Mouse (Mus musculus) limb, embryonic 12.5 days (tissue): Measurements from ENCODE around the gene Ip6k3. TPM values are rescaled to one million over a fixed set of nuclear protein-coding genes. Genes with fewer than 3 reads are reported as not detected.
A peak's percentile ranks its signal among the peaks of the same experiment; 100 is the strongest.

ENCODE experiments used
- ATAC-seq: fragments of 200-750 bp; cut with Nextera tagmentation; 2 replicates; pipeline ENCODE4 v1.8.0; 2017; ENCODE audit warnings: low read depth, moderate TSS enrichment; ENCODE audit not compliant: insufficient number of reproducible peaks, insufficient read depth, low FRiP score, low TSS enrichment
- H3K27ac ChIP-seq: fragments of 300-500 bp; sonication (generic); 2 replicates; pipeline ENCODE4 v1.5.1; 2016; ENCODE audit warnings: mild to moderate bottlenecking, moderate library complexity
- H3K27me3 ChIP-seq: fragments of 300-500 bp; sonication (generic); 2 replicates; pipeline ENCODE4 v1.6.1; 2016; ENCODE audit warnings: mild to moderate bottlenecking, moderate library complexity
- H3K36me3 ChIP-seq: fragments of 300-500 bp; sonication (generic); 2 replicates; pipeline ENCODE4 v1.6.1; 2016; ENCODE audit warnings: mild to moderate bottlenecking, moderate library complexity
- H3K4me1 ChIP-seq: fragments of 300-500 bp; sonication (generic); replicated peaks from 2 replicates; pipeline ENCODE4 v1.6.1; 2016
- H3K4me2 ChIP-seq: fragments of 300-500 bp; sonication (generic); 2 replicates; pipeline ENCODE4 v1.6.1; 2016; ENCODE audit warnings: mild to moderate bottlenecking, moderate library complexity
- H3K4me3 ChIP-seq: fragments of 300-500 bp; sonication (generic); replicated peaks from 2 replicates; pipeline ENCODE4 v1.5.1; 2016; ENCODE audit warnings: mild to moderate bottlenecking
- H3K9ac ChIP-seq: fragments of 300-500 bp; sonication (generic); replicated peaks from 2 replicates; pipeline ENCODE4 v1.6.1; 2016; ENCODE audit warnings: mild to moderate bottlenecking, moderate library complexity
- H3K9me3 ChIP-seq: fragments of 300-500 bp; sonication (generic); 2 replicates; pipeline ENCODE4 v1.6.1; 2016; ENCODE audit warnings: mild to moderate bottlenecking, moderate library complexity
- WGBS: fragments of 180-500 bp; shearing (Covaris S2); methylation state at CpG from one replicate; pipeline ENCODE4 v1.1.7; 2016; 5-methylcytosine and 5-hydroxymethylcytosine counted together
- polyA plus RNA-seq: library from polyadenylated mRNA; unstranded; fragments of >200 nt; fragmentation: Nextera tagmentation; extraction: Ambion mirVana; gene quantifications from 2 replicates; pipeline ENCODE4 v1.2.1, GENCODE M21; 2016

Ip6k3 gene
- polyA plus RNA-seq, 1 experiment from 2014 or later: 0.45 TPM

DNA sequence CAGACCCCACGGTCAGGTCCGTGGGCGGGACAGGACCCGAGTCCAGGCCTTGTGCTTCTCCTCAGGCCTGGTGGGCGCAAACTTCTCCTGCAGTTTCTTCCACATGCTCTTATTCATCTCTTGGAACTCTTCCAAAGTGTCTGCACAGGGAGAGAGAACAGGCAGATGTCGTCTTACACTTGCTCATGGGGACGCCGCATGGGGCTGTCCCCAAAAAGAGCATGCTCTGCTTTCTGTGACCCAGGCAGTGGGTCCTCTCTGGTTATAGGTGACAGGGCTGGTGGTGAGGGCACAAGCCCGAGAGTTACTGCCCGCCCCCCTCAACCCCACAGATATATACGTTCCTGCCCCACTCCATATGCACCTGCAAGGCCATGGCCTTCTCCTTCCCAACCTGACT is 44.9 kb downstream of the Ip6k3 start:
- Histone ChIP-seq H3K36me3 (peaks cover 66% of the 10 kb centered on the region), H3K4me3 (no peak overlapping the region), H3K9me3 (0 out of 2 replicates have a peak, but pooled peaks cover under 1% of the 10 kb centered on the region), H3K9ac (no peak overlapping the region), H3K27me3 (no peaks in the 10 kb centered on the region), H3K4me2 (no peak overlapping the region), H3K4me1 (peaks cover 47% of the 10 kb centered on the region), H3K27ac (no peak overlapping the region)
- ATAC-seq: no peak
- 87% methylated on average over 11 of the region's 11 CpGs for WGBS

DNA sequence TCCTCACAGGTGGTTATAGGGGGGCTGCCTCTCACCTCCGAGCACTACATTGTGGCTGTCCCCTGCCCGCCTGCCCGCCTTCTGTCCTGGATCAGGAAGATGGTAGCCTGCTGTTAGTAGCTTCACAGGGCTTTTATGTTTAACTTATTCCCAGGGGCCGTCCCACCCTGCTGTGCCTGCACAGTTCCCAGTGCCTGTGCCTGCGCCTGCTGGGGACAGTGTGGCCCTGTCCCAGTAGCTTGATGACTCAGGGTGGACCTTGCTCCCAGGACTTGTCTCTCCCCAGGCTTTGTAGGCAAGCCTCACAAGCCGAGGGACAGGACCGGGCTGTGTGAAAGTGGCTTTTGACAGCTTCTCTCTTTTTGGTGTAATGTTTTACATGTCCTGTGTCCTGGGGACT is 45.8 kb downstream of the Ip6k3 start:
- H3K9me3 ChIP-seq: 0 out of 2 replicates have a peak, but pooled peaks cover 3% of the 10 kb centered on the region
- H3K36me3 ChIP-seq: peaks cover 75% of the 10 kb centered on the region
- H3K4me2 ChIP-seq: no peak overlapping the region
- WGBS: 76% methylated on average over 7 of the region's 7 CpGs
- H3K4me1 ChIP-seq: peaks cover 39% of the 10 kb centered on the region
- no peak overlapping the region for H3K9ac ChIP-seq
- H3K27me3 ChIP-seq: no peaks in the 10 kb centered on the region
- H3K4me3 ChIP-seq: no peak overlapping the region
- no peak overlapping the region for H3K27ac ChIP-seq
- no peak for ATAC-seq

DNA sequence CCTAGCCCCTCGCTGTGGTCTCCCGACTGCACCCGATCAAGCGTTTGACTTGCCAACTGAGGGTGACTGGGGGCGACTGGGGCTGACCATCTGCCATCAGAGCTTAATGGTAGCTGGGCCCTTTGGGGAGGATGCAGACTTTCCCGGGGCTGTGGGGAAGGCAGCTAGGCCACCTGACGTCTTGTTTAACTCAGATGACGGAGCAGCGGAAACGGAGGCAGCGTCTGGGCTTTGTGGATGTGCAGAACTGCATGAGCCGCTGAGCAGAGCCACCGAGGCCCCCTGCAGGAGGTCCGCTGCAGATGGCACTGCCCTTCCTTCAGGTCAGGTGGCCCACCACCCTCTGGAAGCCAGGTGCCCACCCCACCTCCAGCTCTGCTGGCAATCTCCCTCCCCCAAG is 46.3 kb downstream of the Ip6k3 start:
- 48% methylated on average over 14 of the region's 14 CpGs for WGBS
- Histone ChIP-seq H3K9ac (no peak overlapping the region), H3K36me3 (peaks cover 80% of the 10 kb centered on the region), H3K4me3 (no peak overlapping the region), H3K27ac (peak overlapping the region; percentile 35; the same call in 1 of the 2 replicates), H3K4me1 (peaks cover 35% of the 10 kb centered on the region), H3K27me3 (no peaks in the 10 kb centered on the region), H3K9me3 (0 out of 2 replicates have a peak, but pooled peaks cover 3% of the 10 kb centered on the region), H3K4me2 (no peak overlapping the region)
- ATAC-seq: no peak

DNA sequence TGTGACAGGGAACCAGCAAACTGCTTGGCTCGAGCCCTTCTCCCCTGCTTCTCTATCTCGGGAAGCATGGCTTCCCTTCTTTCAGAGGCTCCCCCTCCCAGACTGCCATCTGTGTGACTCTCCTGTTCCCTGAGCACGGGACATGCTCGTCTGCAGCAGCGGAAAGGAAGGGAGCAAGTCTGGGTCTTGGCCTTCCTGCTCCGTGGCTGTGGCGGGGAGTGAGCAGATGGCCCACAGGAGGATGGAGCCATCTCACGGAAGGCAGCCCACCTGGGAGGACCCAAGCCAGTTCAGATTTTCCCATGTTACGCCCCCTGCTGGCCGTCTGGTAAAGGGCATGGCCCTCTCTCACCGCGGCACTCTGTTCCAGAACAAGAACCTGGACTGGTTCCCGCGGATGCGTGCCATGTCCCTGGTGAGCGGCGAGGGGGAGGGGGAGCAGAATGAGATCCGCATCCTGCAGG is 47.0 kb downstream of the Ip6k3 start:
- Histone ChIP-seq H3K4me1 (peaks cover 28% of the 10 kb centered on the region), H3K9ac (no peak overlapping the region)
- 0 out of 2 replicates have a peak, but pooled peaks have one; percentile 5 for ATAC-seq

DNA sequence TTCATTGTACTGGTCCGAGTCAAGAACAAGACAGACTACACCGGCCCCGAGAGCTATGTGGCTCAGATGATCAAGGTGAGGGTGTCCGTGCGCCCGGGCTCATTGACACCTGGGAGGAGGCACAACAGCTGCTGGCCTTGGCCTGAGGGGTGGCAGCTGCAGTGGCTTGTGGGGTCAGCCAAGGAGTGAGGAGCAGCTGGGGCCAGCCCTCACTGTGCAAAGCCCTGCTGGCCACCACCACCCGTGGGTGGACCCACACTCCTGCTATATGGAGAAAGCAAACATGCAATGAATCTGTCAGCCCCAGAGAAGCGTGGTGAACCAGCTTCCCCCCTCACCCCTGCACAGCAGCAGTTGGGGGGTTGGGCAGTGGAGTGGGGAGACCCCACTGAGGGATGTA is 47.6 kb downstream of the Ip6k3 start:
- 69% methylated on average over 8 of the region's 8 CpGs for WGBS
- peak overlapping the region; percentile 50; the same call in 1 of the 2 replicates for H3K27ac ChIP-seq

More for the DNA sequence above, 47.0 kb downstream of the Ip6k3 start:
- Histone ChIP-seq H3K27me3 (no peaks in the 10 kb centered on the region), H3K9me3 (0 out of 2 replicates have a peak, but pooled peaks cover 3% of the 10 kb centered on the region), H3K27ac (peak overlapping the region; percentile 50; the same call in 1 of the 2 replicates), H3K4me2 (0 out of 2 replicates have a peak overlapping the region, but pooled peaks have one; percentile 19), H3K36me3 (peaks cover 83% of the 10 kb centered on the region), H3K4me3 (no peak overlapping the region)
- 9% methylated on average over 18 of the region's 18 CpGs for WGBS

DNA sequence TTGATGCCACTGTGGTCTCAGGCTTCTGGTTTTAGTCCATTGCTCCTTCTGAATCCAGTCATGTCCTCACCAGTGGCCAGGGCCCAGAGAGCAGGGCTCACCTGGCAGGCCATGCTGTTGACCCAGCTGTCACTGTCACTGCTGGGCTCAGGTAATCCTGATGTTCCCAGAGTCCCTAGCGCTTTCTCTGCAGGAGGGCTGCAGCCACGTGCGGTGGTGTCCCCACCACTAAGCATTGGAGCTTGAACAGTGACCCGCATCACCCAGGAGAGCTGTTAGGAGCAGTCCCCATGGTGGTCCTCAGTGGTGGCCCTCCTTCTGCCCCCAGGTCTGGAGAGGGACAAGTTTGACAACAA is 48.1 kb downstream of the Ip6k3 start:
- no peak overlapping the region for H3K27ac ChIP-seq
- H3K36me3 ChIP-seq: peaks cover 74% of the 10 kb centered on the region
- ATAC-seq: no peak
- H3K4me2 ChIP-seq: no peak overlapping the region
- WGBS: 79% methylated on average over 4 of the region's 4 CpGs
- H3K4me3 ChIP-seq: no peak overlapping the region
- H3K9me3 ChIP-seq: 0 out of 2 replicates have a peak, but pooled peaks cover 3% of the 10 kb centered on the region
- peaks cover 20% of the 10 kb centered on the region for H3K4me1 ChIP-seq
- no peak overlapping the region for H3K9ac ChIP-seq
- H3K27me3 ChIP-seq: no peaks in the 10 kb centered on the region

More for the DNA sequence above, 47.6 kb downstream of the Ip6k3 start:
- H3K9ac ChIP-seq: 0 out of 2 replicates have a peak overlapping the region, but pooled peaks have one; percentile 37
- 0 out of 2 replicates have a peak, but pooled peaks cover 3% of the 10 kb centered on the region for H3K9me3 ChIP-seq
- ATAC-seq: no peak; the same call in 1 of the 2 replicates
- H3K4me1 ChIP-seq: peaks cover 22% of the 10 kb centered on the region
- no peak overlapping the region for H3K4me3 ChIP-seq
- H3K4me2 ChIP-seq: no peak overlapping the region
- H3K36me3 ChIP-seq: peaks cover 76% of the 10 kb centered on the region
- no peaks in the 10 kb centered on the region for H3K27me3 ChIP-seq

DNA sequence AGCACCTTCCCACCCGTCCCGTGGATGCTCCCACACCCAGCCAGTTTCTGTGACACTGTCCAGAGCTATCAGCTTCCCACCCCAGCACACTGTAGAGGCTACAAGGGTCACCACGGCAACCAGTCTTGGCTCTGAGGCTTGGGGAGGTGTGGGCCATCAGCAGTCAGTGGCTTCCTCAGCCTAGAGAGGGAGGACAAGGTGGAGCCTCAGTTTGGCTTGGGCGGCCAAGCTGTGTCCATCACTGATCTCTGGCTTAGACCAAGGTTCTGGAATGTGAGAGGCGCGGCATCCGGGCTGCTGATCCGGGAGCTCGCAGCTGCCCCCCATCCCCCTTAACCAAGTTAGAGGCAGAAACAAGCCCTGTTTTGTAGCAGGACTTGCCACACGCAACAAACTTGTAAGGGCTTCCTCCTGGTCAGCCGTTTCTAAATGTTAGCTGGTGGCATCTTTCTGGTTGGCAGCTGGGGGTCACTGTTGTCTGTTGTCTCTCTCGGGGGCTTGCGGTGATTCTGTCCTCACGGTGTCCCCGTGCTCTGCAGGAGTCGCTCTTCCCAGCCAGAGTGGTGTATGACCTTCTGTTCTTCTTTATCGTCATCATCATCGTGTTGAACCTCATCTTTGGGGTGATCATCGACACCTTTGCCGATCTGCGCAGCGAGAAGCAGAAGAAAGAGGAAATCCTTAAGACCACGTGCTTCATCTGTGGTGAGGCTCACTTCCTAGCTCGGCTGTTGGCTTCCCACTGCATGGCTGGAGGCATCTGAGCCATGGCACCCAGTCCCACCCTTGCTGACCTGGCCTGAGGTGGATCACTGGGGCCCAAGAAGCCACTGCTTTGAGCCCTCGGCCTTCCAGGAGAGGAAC is 48.7 kb downstream of the Ip6k3 start:
- 88% methylated on average over 25 of the region's 25 CpGs for WGBS

DNA sequence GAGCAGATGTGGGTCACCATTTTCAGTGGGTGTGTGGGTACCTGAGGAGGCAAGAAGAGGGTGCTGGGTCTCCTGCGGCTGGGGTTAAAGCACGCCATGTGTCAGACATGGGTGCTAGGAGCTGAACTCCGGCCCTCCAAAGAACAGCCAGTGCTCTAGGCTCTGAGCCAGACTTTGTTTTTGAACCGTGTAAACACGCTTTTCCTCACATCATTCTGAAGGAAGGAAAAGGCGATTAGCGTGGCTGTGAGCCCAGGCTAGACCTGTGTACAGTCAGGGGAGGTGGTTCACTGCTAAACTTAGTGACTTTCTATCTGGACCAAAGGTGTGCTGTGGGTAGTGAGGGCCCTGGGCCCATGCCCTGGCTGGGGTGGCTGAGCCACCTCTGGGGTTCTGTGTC is 57.5 kb downstream of the Ip6k3 start:
- no peak for ATAC-seq
- H3K9me3 ChIP-seq: no peaks in the 10 kb centered on the region
- H3K27me3 ChIP-seq: no peaks in the 10 kb centered on the region
- no peak overlapping the region for H3K4me3 ChIP-seq
- H3K27ac ChIP-seq: no peak overlapping the region
- peaks cover 43% of the 10 kb centered on the region for H3K36me3 ChIP-seq
- no peak overlapping the region for H3K4me2 ChIP-seq
- no peaks in the 10 kb centered on the region for H3K4me1 ChIP-seq
- no peak overlapping the region for H3K9ac ChIP-seq
- WGBS: 90% methylated on average over 7 of the region's 7 CpGs

More for the DNA sequence above, 48.7 kb downstream of the Ip6k3 start:
- Histone ChIP-seq H3K27ac (no peak overlapping the region), H3K9ac (no peak overlapping the region), H3K4me1 (peaks cover 18% of the 10 kb centered on the region), H3K27me3 (no peaks in the 10 kb centered on the region), H3K4me2 (no peak overlapping the region), H3K36me3 (peaks cover 75% of the 10 kb centered on the region), H3K4me3 (no peak overlapping the region), H3K9me3 (0 out of 2 replicates have a peak, but pooled peaks cover 3% of the 10 kb centered on the region)
- ATAC-seq: no peak

DNA sequence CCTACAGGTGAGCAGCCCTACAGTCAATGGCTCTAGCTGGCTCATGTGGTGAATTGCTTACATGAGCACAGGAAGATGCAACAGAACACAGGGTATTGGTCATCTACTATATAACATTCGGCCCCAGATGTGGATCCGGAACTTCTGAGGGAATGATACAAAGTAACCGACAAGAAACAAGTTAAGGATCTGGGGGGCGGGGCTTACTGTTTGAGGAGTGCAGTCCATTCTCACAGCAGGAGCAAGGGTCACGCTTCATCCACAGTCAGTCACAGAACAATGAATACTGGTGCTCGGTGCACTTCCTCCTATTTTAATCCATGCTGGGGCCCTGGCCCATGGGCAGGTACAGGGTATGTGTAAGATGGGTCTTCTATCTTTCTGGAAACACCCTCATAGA is 59.7 kb downstream of the Ip6k3 start:
- Histone ChIP-seq H3K4me2 (no peak overlapping the region), H3K9me3 (no peaks in the 10 kb centered on the region), H3K4me1 (peaks cover 12% of the 10 kb centered on the region), H3K36me3 (peaks cover 27% of the 10 kb centered on the region), H3K9ac (no peak overlapping the region), H3K27me3 (no peaks in the 10 kb centered on the region), H3K27ac (no peak overlapping the region), H3K4me3 (no peak overlapping the region)
- 85% methylated on average over 6 of the region's 6 CpGs for WGBS
- no peak for ATAC-seq

DNA sequence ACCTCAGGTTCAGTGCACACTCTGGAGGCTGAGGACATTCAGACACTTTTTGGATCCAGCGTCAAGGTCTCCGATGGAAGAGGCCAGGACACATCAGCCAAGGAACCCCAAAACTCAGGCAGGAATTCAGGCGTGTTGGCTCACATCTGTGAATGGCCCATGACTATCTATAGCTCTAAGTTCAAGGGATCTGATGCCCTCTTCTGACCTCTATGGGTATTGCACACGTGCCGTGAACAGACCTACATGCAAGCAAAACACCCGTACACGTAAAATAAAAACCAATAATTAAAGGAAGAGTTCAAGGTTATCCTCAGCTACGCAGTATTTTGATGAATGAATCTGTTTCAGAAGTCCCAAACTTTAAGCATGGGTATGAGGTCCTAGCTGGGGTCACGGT is 60.9 kb downstream of the Ip6k3 start:
- Histone ChIP-seq H3K4me3 (no peak overlapping the region), H3K27ac (no peak overlapping the region), H3K36me3 (peaks cover 24% of the 10 kb centered on the region), H3K27me3 (no peaks in the 10 kb centered on the region), H3K9me3 (no peaks in the 10 kb centered on the region), H3K4me2 (no peak overlapping the region), H3K9ac (no peak overlapping the region), H3K4me1 (peaks cover 23% of the 10 kb centered on the region)
- 84% methylated on average over 9 of the region's 9 CpGs for WGBS
- ATAC-seq: no peak

DNA sequence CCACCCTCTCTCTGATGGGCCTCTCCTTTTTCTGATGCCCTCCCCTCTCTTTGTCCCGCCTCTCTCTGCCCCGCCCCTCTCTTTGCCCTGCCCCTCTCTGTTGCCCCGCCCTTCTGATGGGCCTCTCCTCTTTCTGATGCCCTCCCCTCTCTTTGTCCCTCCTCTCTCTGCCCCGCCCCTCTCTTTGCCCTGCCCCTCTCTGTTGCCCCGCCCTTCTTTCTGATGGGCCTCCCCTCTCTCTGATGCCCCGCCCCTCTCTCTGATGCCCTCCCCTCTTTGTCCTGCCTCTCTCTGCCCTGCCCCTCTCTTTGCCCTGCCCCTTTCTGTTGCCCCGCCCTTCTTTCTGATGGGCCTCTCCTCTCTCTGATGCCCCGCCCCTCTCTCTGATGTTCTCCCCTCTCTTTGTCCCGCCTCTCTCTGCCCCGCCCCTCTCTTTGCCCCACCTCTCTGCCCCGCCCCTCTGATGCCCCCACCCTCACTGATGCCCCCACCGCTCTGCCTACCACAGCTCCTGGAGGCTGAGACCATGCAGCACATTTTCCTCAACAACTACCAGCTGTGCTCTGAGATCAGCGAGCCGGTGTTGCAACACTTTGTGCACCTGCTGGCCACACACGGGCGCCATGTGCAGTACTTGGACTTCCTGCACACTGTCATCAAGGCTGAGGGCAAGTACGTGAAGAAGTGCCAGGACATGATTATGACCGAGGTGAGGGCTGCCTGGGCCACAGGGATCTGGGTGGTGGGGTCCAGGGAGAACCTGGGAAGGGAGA is 61.7 kb downstream of the Ip6k3 start:
- Histone ChIP-seq H3K36me3 (peaks cover 25% of the 10 kb centered on the region), H3K4me1 (peaks cover 23% of the 10 kb centered on the region), H3K9ac (no peak overlapping the region), H3K4me3 (no peak overlapping the region), H3K27ac (no peak overlapping the region), H3K4me2 (no peak overlapping the region), H3K9me3 (no peaks in the 10 kb centered on the region), H3K27me3 (no peaks in the 10 kb centered on the region)
- no peak for ATAC-seq
- 70% methylated on average over 12 of the region's 18 CpGs for WGBS
